Mouse (Mus musculus): Measurements from ENCODE around the gene F8.
"Not testable (repeated sequence)": the region's sequence is repeated elsewhere in the genome, so short reads cannot be mapped to it uniquely, and the experiment has no call there.

F8 gene

GRCm38 (mm10) chrX:75382195-75382771 lies at the start of gene F8, which contains the start of gene Fundc2:
Gene F8 (minus strand): TSS chrX:75382615.
Gene Fundc2 (plus strand): TSS chrX:75382399.
- DNase-seq (ENCODE audit: low read depth), result peak; percentile 35

DNA sequence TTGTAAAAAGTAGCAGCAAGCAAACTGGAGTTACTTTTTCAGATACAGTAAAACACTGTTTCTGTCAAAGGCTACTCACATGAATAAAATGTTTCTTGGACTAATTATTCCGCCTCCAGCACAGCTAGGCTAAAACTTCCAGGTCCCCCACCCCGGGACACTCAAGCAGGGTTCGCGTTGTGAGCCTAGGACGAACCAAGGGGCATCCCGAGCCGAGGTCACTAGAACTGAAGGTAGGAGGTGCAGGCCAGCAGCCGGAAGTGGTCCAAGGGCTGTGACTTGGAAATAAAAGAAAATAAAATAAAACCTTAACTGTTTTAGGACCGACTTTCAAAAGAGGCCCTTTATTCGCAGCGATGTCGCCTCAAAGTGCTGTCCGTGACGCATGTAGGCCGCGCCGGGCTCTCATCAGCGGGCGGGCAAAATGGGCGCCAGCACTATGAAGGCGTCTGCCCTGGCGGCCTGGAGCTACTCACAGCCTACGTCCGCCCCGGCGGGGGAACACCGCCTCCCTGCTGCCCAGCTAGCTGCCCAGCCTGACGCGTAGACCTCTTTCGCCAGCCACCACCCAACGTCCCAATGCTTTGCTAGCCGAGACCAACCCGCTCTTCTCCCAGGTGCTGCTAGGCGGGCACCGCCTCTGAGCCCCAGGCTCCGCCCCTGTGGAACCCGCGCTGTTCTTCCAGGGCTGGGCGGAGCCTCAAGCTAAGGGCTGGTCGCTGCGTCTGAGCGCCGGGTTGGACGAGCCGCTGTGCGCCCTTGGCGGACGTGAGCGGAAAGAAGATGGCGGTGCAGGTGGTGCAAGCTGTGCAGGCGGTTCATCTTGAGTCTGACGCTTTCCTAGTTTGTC lies 33.7 kb upstream of the F8 start, which contains the start of the genes Cmc4, Mtcp1 and Brcc3:
Gene Cmc4, minus strand, starts transcription at position 649 of the 850 bp plus-strand sequence.
Gene Mtcp1, minus strand, starts transcription at position 653 of the 850 bp plus-strand sequence.
Gene Brcc3, plus strand, starts transcription at position 693 of the 850 bp plus-strand sequence.
- peak; percentile 71 for DNase-seq (ENCODE audit: low read depth)

DNA sequence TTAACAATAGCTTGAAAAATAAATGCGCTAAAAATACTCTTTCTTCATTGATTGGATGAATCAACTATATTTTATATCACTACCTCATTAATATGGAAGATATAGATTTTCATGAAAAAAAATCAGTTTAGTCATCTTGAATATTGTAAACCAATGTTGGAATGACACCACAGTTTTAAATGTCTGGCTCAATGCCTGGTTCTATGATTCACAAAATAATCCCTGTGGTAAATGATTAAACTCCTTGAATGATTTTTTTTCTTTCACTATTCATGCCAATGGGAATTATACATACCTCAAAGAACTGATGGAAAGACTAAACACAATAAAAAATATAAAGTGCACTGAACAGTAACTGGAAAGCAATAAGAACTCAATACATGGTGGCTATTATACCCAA lies 27.3 kb upstream of the F8 start:
- DNase-seq (ENCODE audit: low read depth), result peak; percentile 21

DNA sequence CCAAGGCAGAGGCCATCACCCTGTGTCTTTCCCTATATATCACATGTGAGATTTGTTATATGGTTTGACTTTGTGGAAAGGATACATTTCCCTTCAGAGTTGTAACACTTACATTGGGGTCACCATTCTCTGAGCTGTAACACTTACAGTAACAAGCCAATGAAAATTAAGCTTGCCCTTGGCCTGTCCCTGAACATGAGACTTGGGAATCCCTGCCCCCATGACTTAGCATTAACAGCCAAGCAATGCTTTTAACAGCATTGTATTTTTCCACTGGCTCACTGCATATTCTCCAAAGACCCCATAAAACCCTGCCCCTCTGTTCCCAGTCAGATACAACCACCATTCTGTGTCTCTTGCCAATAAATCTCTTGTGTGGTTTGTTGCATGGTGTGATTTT lies 20.9 kb upstream of the F8 start:
- no peak for DNase-seq (ENCODE audit: low read depth)

DNA sequence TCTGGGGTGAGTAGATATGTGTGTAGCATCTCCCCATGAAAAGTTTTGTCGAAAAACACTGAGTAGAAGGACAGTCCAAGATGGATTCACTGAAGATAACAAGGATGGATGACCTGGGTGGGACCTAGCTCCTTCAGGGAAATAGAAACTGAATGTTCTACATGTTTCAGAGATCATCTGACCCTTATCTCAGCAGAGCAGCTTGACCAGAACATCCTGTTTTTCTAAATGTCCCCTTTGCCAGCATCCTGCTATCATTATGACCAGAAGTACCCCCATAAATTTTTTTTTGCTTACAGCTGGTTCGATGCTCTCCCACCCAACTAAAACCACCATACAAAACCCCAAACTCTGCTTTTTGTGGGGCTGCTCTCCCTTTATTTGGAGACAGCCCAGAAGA lies 20.3 kb upstream of the F8 start:
- DNase-seq (ENCODE audit: low read depth), result no peak

DNA sequence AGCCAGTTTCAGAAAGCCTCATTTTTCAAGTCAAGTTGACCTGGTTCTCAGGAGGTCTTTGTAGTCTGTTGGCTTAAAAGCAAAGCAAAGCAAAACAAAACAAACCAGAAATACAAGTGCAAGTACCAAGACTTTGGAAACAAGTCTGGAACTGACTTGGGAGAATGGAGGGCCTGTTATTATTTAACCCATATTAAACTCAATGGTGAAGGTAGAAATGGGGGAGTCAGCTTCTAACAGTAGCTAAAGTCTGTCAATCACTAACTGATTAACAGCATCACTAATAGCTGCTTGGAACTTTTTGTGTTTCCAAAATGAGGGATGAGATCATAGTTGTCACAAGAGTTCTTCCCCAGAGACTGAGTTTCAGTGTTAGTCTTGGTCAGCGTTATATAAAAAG lies 17.1 kb upstream of the F8 start:
- DNase-seq (ENCODE audit: low read depth), result no peak

DNA sequence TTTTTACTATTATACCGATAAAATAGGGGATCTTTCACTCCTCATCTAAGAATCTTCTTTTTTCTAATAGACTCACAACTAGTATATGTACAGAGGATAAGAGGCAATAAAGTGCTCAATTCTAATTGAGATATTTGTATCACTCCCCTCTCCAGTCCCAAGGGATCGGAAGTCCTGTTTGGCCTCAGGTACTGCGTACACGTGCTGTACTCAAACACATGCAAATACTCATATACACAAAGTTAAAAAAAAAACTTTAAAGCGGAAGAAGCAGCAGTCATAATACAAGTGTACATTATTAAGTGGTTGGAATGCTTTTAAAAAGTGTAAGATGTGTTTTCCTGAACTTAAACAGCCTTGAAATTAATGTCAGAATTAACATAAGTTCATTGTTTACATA lies 716 bp downstream of the F8 start:
- no peak for DNase-seq (ENCODE audit: low read depth)

DNA sequence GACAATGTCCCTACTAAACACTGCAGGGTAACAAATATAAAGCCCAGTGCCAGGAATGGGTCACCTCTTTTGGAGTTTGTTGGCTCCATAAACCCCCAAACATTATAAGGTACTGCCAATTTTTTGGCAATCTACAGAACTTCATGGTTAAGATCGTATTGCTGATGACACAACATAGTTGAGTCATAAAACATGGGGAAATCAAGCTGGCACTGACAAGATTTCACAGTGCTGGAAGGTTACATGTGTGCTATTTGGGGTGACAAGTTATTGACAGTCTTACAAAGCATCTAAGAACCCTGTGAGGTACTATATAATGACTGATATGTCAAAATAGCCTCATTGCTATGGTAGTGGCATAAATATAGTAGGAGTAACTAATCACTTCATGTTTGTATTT lies 1.2 kb downstream of the F8 start:
- no peak for DNase-seq (ENCODE audit: low read depth)

DNA sequence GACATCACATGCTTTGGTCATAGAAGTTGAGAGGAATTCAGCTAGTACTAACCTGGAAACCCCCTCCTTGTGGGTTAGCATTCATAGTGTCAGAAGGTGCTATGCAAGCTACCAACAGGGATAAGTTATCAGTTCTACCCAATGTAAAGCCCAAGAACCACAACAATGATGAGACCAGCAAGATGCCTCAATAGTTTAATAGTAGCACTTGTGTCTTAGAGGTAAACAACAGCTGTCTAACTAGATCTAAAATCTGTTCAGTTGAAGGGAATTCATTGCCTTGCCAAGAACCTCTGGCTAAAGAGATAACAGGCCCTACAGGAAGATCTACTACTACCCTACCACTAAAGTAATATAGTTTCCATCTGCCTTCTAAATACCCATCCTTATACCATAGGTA lies 5.6 kb downstream of the F8 start:
- DNase-seq (ENCODE audit: low read depth), result no peak

DNA sequence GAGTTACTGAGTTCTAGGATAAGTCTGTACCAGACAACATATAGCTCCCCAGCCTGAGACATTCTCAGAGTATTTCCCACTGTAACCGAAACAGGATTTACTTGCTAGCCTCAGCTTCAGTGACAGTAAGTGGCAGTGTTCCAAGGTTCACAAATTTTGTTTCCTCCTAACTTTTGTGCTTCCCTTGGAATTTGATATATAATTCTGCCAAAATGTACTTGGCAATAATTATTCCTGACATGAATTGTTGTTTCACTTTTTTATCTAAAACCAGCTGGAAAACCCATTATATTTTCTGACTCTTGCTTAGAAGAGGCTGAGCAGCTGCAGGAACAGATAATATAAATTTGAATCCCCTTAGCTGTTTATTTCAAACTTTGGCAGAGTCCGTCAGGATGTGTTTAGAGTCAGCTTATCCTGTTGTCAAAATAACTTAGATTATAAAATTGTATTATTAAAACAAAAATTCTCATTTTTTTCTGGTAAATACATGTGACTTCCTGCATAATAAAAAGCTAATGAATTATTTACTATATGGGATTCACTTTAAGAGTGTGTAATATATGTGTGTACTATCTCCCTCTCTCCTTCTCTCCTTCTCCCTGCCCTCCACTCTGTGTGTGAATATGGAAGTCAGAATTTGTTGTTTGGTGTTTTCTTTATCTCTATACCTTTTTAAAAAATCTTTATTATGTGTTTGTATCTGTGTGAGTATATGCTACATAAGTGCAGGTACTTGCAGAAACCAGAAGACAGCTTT lies 9.6 kb downstream of the F8 start:
- no peak for DNase-seq (ENCODE audit: low read depth)

DNA sequence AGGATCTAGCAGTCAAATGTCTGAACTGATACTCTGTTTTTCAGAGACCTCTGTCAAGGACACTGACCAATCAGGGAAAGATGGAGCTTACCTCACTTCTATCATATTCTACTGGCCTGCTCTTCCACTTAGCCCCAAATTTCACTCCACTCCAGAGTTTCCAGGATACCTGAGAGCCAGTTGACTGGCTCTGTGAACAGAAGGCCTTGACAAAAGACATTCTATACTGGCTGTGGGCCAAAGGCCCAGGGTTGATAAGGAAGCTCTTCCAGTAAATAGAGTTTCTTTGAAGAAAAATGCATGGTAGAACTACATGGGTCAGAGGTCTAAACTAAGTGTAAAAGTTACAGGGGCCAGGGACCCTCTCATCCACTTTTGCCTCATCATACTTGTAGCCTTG lies 12.2 kb downstream of the F8 start:
- no peak for DNase-seq (ENCODE audit: low read depth)

DNA sequence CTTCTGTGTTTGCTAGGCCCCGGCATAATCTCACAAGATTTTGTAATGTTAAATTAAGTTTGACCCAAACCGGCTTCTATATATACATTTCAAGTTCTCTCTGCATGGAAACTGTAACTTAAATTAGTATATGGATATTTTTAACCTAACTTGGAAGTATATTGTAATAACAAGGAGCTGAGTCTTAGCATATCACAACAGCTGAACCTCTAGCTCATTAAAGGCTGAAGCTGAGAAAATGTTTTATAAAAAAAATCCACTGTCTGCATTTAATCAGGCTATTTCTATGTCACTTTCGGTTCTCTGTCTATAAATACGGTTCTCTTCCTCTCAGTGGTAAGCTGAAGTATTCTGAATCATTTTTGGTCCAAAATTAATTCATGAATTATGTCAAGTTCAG lies 58.9 kb downstream of the F8 start:
- no peak for DNase-seq (ENCODE audit: low read depth)

DNA sequence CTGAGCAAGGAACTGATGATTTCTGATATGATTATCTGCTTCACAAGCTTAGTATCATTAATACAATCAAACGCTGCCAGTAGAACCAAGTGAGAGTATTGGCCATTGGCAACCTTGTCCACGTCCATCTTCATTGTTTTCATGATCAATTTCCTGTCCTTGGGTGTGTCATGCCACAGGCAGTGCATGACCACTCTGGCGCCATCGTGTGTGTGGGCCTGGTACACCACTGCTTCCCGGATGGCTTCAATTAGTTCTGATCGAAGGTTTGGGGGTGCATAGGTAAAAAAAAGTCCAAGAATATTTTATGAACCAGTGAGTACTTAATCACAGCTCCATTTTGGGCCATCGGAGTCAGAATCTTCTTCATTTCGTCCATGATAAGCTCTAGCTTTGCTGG lies 110.7 kb downstream of the F8 start:
- no peak for DNase-seq (ENCODE audit: low read depth)

GRCm38 (mm10) chrX:75233603-75234376 lies 148.6 kb downstream of the F8 start:
- not testable (repeated sequence) for DNase-seq (ENCODE audit: low read depth)

DNA sequence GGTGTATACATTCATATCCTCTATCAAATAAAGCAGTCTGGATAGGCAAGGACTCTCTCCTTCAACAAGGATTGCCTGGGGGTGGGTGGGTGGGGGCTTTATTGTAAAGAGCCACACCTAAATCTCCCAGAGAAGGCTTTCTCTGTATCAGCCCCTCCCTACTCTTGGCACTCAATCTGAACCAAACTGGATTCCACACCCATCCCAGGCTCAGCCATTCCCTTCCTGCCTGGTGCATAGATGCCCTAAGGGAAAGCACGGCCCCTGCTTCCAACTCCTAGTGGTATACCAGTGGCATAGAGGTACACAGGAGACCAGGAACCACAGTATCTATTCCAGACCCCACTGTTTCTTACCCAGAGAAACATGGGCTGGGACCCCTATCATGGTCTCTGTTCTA lies 151.0 kb downstream of the F8 start:
- no peak for DNase-seq (ENCODE audit: low read depth)

- DNase-seq (ENCODE audit: low read depth), result no peak
These were observed 218.7 kb downstream of the F8 start, which contains the start of gene Smim9 for GRCm38 (mm10) chrX:75163670-75164069. Gene Smim9 (minus strand): TSS chrX:75163770.

DNA sequence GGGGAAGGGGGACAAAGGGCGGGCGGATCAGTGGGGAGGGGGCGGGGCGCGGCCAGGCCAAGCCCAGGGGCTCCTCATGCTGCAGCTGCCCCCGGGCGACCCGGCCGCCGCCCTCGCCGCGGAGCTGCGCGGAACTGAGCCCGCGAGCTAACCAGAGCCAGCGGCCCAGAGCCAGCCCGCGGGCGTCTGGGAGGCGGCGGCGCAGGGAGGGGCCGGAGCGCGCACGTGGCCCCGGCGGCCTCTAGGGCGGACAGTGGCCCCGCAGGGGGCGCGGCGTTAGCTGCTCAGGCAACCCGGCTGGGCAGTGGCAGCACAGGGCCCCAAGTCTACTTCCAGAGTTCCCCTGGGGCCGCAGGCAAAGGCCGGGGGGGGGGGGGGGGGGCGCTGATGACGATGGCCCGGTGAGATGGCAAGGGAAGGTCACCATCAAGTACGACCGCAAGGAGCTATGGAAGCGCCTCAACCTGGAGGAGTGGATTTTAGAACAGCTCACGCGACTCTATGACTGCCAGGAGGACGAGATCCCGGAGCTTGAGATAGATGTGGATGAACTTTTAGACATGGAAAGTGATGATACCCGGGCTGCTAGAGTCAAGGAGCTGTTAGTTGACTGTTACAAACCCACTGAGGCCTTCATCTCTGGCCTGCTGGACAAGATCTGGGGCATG lies 226.7 kb downstream of the F8 start:
- no peak for DNase-seq (ENCODE audit: low read depth)

DNA sequence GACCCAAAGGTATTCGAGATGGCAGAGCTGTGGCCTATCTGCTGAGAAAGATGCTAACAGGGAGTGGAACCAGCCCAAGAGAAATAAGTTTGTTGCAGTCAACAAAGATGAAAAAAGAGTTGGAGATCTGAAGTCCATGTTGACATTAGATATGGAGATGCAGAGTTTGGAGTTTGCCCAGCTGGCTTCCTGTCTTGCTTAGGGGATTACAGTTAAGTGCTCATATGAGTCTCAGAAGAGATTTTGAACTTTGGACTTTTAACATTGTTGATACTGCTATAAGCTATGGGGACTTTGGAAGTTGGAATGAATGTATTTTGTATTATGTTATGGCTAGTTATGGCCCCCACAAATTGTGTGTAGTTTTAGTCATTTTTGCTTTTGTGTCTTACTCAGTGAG lies 230.2 kb downstream of the F8 start:
- no peak for DNase-seq (ENCODE audit: low read depth)

DNA sequence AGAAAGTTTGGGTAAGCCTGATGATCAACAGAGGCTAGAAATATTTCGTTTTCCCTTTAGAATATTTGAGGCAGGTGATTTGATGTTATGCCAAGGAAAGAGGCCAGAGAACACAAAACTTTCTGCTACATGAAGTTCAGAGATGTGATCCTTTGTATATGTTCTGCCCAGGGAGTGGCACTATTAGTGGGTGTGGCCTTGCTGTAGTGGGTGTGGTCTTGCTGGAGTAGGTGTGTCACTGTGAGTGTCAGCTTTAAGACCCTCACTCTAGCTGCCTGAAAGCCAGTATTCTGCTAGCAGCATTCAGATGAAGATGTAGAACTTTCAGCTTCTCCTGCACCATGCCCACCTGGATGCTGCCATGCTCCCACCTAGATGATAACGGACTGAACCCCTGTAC lies 232.1 kb downstream of the F8 start:
- no peak for DNase-seq (ENCODE audit: low read depth)

DNA sequence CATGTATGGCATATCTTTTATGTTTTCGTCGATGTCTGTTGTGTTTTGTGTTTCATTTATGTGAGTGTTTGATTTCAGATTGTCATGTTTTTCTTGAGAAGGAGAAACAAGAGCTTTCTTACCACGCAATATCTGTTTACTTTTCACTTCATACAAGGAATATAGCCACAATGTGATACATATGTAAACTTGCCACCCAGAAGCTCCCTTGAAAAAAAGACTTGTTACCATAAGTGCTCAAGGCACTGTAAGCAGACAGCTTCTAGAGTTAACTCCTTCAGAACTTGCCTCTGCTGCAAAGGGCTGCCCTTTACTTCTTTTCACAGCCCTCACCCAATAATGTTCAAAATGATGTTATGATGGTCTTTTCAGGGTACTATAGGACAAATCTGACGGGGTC lies 234.0 kb downstream of the F8 start:
- no peak for DNase-seq (ENCODE audit: low read depth)

DNA sequence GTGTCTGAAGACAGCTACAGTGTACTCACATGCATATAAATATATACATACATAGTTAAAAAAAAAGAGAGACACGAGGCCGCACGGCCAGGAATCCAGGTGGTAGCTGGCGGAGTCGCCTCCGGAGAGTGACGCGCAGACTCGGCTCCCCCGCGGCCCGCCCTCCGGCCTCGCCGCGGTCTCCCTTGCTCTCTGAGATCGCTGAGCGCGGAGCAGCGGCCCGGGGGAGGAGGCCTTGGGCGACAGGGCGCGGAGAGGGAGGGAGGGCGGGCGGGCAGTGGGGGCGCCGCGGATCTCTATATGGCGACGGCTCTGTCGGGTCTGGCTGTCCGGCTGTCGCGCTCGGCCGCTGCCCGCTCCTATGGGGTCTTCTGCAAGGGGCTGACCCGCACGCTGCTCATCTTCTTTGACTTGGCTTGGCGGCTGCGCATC lies 239.3 kb downstream of the F8 start:
- not testable (repeated sequence) for DNase-seq (ENCODE audit: low read depth)

Data from fibroblast of lung, adult 2 months (primary cell).